8 mouse cellular contexts compared by ENCODE assay signal in the genomic region with DNA sequence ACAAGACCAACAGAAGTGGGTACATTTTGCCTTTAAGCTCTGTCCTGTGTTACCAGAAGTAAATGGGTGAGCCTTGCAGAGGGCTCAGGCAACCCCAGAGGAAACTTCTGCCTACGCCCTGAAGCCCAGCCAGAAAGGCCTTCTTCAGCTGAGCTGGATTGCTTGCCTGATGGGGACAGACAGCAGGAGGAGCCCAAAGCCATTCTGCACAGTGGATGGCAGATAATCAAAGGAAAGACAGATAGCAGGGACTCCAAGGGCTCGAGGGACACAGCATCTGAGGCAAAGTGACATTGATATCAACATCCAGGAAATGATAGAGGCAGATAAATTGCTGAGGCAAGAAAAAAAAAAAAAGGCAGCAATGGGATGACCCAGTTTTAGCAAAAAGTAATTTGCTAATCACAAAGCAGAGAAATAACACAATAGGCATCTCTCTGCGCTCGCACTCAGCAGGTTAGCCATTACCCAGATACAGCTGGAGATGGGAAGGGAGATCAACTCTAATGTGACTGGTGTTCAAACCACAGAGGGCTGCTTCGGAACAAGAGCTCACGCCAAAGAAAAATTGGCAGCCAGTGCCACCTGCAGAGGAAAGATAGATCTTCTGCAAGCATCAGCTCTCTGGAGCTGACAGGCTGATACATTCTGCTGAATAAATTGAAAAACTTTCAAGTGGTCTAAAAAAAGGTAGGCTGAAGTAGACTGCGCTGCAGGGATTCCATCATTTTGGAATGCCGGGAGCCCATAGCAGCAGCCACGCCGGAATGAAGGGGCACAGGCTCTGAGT.
DNase-seq lines count a peak whose midpoint lies in the region; ATAC-seq and TF ChIP-seq lines count a peak whose summit lies in the region.

No protein-coding gene starts in this region.

- H3K4me3 ChIP-seq in hindbrain, embryonic 15.5 days, result no peak overlapping the region
- H3K4me3 ChIP-seq in intestine, embryonic 16.5 days (ENCODE audit: low read length), result no peak overlapping the region
- no peak overlapping the region for H3K4me3 ChIP-seq in stomach, postnatal 0 days (ENCODE audit: low read depth, low read length)

- TF ChIP-seq CTCF in stomach, postnatal 0 days (IDR thresholded peaks at IDR 0.05; ENCODE audit: low read depth), result no peak

- intact Hi-C loops in left cerebral cortex, postnatal 4 days (cut with DNase I), result no loop called here

- H3K36me3 ChIP-seq in hindbrain, embryonic 15.5 days, result no peaks in the 10 kb centered on the region
- no peaks in the 10 kb centered on the region for H3K36me3 ChIP-seq in intestine, embryonic 16.5 days (ENCODE audit: control insufficient read depth, insufficient read depth, low read length)
- H3K36me3 ChIP-seq in stomach, postnatal 0 days (ENCODE audit: control insufficient read depth, insufficient read depth, low read length), result no peaks in the 10 kb centered on the region

- peak overlapping the region; percentile 32 for H3K4me2 ChIP-seq in hindbrain, embryonic 15.5 days
- H3K4me2 ChIP-seq in intestine, embryonic 16.5 days (ENCODE audit: low read depth, low read length), result no peak overlapping the region
- H3K4me2 ChIP-seq in stomach, postnatal 0 days (replicated peaks; ENCODE audit: low read depth), result no peak overlapping the region

- ATAC-seq in hindbrain, embryonic 15.5 days (ENCODE audit: low FRiP score, low read depth), result peak; percentile 91
- ATAC-seq in intestine, embryonic 16.5 days, result no peak
- ATAC-seq in stomach, postnatal 0 days (ENCODE audit: low FRiP score, low TSS enrichment), result no peak
- no peak for ATAC-seq in granulocyte monocyte progenitor cell, adult 5-6 weeks (replicated peaks; ENCODE audit: poor library complexity, severe bottlenecking)

- H3K27ac ChIP-seq in hindbrain, embryonic 15.5 days (replicated peaks), result peak overlapping the region; percentile 64
- no peak overlapping the region for H3K27ac ChIP-seq in intestine, embryonic 16.5 days (ENCODE audit: low read length)
- H3K27ac ChIP-seq in stomach, postnatal 0 days (replicated peaks), result no peak overlapping the region

- no peak for TF ChIP-seq EP300 in stomach, postnatal 0 days (optimal IDR thresholded peaks at IDR 0.05)

- WGBS in hindbrain, embryonic 15.5 days, result 33% methylated on average over 10 of the region's 10 CpGs
- 63% methylated on average over 10 of the region's 10 CpGs for WGBS in intestine, embryonic 16.5 days
- 66% methylated on average over 10 of the region's 10 CpGs for WGBS in stomach, postnatal 0 days

- peak; percentile 11 for DNase-seq in adrenal gland, adult 2 months
- no peak for DNase-seq in adrenal gland, postnatal 25 days
- DNase-seq in adrenal gland, adult 8-10 months, result peak; percentile 2
- peak; percentile 51 for DNase-seq in left cerebral cortex, postnatal 4 days
- no peak for DNase-seq in stomach, postnatal 0 days (ENCODE audit: low spot score)

- H3K27me3 ChIP-seq in hindbrain, embryonic 15.5 days, result no peaks in the 10 kb centered on the region
- H3K27me3 ChIP-seq in intestine, embryonic 16.5 days (replicated peaks; ENCODE audit: control insufficient read depth, insufficient read depth, low read length), result no peaks in the 10 kb centered on the region
- no peaks in the 10 kb centered on the region for H3K27me3 ChIP-seq in stomach, postnatal 0 days (ENCODE audit: control insufficient read depth, insufficient read depth, low read length)

- H3K9ac ChIP-seq in hindbrain, embryonic 15.5 days, result no peak overlapping the region
- H3K9ac ChIP-seq in intestine, embryonic 16.5 days (ENCODE audit: low read depth, low read length), result no peak overlapping the region
- no peak overlapping the region for H3K9ac ChIP-seq in stomach, postnatal 0 days (ENCODE audit: low read length)

- H3K4me1 ChIP-seq in hindbrain, embryonic 15.5 days (replicated peaks), result peaks cover 5% of the 10 kb centered on the region
- no peaks in the 10 kb centered on the region for H3K4me1 ChIP-seq in intestine, embryonic 16.5 days (ENCODE audit: control insufficient read depth, insufficient read depth, low read length)
- no peaks in the 10 kb centered on the region for H3K4me1 ChIP-seq in stomach, postnatal 0 days (replicated peaks; ENCODE audit: control insufficient read depth, insufficient read depth)

- no peaks in the 10 kb centered on the region for H3K9me3 ChIP-seq in hindbrain, embryonic 15.5 days
- no peaks in the 10 kb centered on the region for H3K9me3 ChIP-seq in intestine, embryonic 16.5 days (ENCODE audit: control insufficient read depth, low read length)
- H3K9me3 ChIP-seq in stomach, postnatal 0 days (ENCODE audit: control insufficient read depth, low read length), result no peaks in the 10 kb centered on the region

Comparison
In these comparisons a context has a peak if more than half of its experiments do, and no peak if none do; other contexts are left out.
1. DNase-seq: peak in adrenal gland, adult 2 months (single experiment), adrenal gland, adult 8-10 months (single experiment) and left cerebral cortex, postnatal 4 days (single experiment); none in adrenal gland, postnatal 25 days (single experiment) and stomach, postnatal 0 days (single experiment).